Mouse (Mus musculus): ENCODE measurements around the gene Atp1b3.

DNA sequence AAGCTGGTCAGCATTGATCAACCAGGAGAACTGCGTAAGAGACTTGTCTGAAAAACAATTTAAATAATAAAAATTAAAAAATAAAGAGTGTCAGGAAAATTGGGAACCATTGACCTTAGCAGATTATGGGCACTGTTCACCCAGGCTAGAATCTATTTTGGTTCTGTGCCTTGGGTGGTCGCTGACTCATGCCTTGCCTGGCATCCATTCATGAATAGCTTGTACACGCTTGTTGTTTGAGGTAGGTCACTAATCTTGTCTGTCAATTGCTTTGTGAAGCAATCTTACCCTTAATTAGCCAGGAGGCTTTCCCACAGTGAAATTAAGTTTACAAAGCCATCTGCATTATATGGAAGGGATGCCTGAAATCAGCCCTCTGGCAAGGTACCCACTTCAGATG lies 55.4 kb downstream of the Atp1b3 start:
- no peak for TF ChIP-seq POLR2A (IDR thresholded peaks at IDR 0.05; ENCODE audit: borderline replicate concordance, insufficient read depth, low read length)
- no peak for TF ChIP-seq CTCF (IDR thresholded peaks at IDR 0.05; ENCODE audit: borderline replicate concordance, insufficient read depth, low read depth, low read length)

All from cerebellum, adult 2 months (tissue).